Mouse (Mus musculus) stomach, embryonic 14.5 days (tissue): ENCODE measurements at regions not wholly inside any gene's neighbourhood (a gene's known extent, or its start where the extent isn't known, plus 50 kb on each side); places are given as distances from the start of the nearest gene placed in this dataset.

Source experiments
- ATAC-seq: fragments of 200-750 bp; cut with Nextera tagmentation; 2 replicates; pipeline ENCODE4 v1.8.0; 2017; ENCODE audit warnings: low read depth, moderate TSS enrichment; ENCODE audit not compliant: insufficient number of reproducible peaks, insufficient read depth, low FRiP score
- H3K27ac ChIP-seq: fragments of 300-500 bp; sonication (generic); 2 replicates; pipeline ENCODE4 v1.5.1; 2014; ENCODE audit warnings: mild to moderate bottlenecking, low read length, moderate library complexity, mixed read lengths
- H3K27me3 ChIP-seq: fragments of 300-500 bp; sonication (generic); 2 replicates; pipeline ENCODE4 v1.6.1; 2014; ENCODE audit warnings: low read length, control low read depth, mixed read lengths; ENCODE audit not compliant: control insufficient read depth, insufficient read depth
- H3K36me3 ChIP-seq: fragments of 300-500 bp; sonication (generic); 2 replicates; pipeline ENCODE4 v1.6.1; 2014; ENCODE audit warnings: mild to moderate bottlenecking, control low read depth, low read length, moderate library complexity, mixed read lengths; ENCODE audit not compliant: control insufficient read depth, insufficient read depth
- H3K4me1 ChIP-seq: fragments of 300-500 bp; sonication (generic); 2 replicates; pipeline ENCODE4 v1.6.1; 2014; ENCODE audit warnings: low read length, control low read depth, mixed read lengths; ENCODE audit not compliant: control insufficient read depth, insufficient read depth
- H3K4me2 ChIP-seq: fragments of 300-500 bp; sonication (generic); replicated peaks from 2 replicates; pipeline ENCODE4 v1.6.1; 2014; ENCODE audit warnings: low read depth, low read length, control low read depth
- H3K4me3 ChIP-seq: fragments of 300-500 bp; sonication (generic); 2 replicates; pipeline ENCODE4 v1.5.1; 2014; ENCODE audit warnings: low read depth, low read length, control low read depth
- H3K9ac ChIP-seq: fragments of 300-500 bp; sonication (generic); replicated peaks from 2 replicates; pipeline ENCODE4 v1.6.1; 2014; ENCODE audit warnings: low read depth, mild to moderate bottlenecking, control low read depth, low read length, moderate library complexity, mixed read lengths
- H3K9me3 ChIP-seq: fragments of 300-500 bp; sonication (generic); 2 replicates; pipeline ENCODE4 v1.6.1; 2016; ENCODE audit warnings: low read depth, low read length, control low read depth; ENCODE audit not compliant: control insufficient read depth
- WGBS: fragments of 180-500 bp; shearing (Covaris S2); extraction: QIAGEN DNeasy Blood & Tissue Kit; methylation state at CpG from one replicate; pipeline ENCODE4 v1.1.7; 2014; 5-methylcytosine and 5-hydroxymethylcytosine counted together

- no peak overlapping the region for H3K4me3 ChIP-seq
- H3K27me3 ChIP-seq = no peaks in the 10 kb centered on the region
- H3K27ac ChIP-seq = no peak overlapping the region
- H3K4me2 ChIP-seq = no peak overlapping the region
- H3K9me3 ChIP-seq = no peaks in the 10 kb centered on the region
- no peak for ATAC-seq
- no peak overlapping the region for H3K9ac ChIP-seq
- H3K36me3 ChIP-seq = no peaks in the 10 kb centered on the region
- no peaks in the 10 kb centered on the region for H3K4me1 ChIP-seq
- 72% methylated on average over 9 of the region's 9 CpGs for WGBS
Measured at GRCm38 (mm10) chr2:172800801-172801200, 139.3 kb downstream of the Bmp7 start.

GRCm38 (mm10) chr2:172801804-172802203 lies 138.3 kb downstream of the Bmp7 start:
- H3K9me3 ChIP-seq = no peaks in the 10 kb centered on the region
- H3K4me2 ChIP-seq = no peak overlapping the region
- no peak for ATAC-seq
- H3K4me1 ChIP-seq = no peaks in the 10 kb centered on the region
- no peak overlapping the region for H3K4me3 ChIP-seq
- H3K36me3 ChIP-seq = no peaks in the 10 kb centered on the region
- no peaks in the 10 kb centered on the region for H3K27me3 ChIP-seq
- no peak overlapping the region for H3K27ac ChIP-seq
- H3K9ac ChIP-seq = no peak overlapping the region
- WGBS = 41% methylated on average over 4 of the region's 4 CpGs

GRCm38 (mm10) chr2:172807446-172807845 lies 132.7 kb downstream of the Bmp7 start:
- H3K4me1 ChIP-seq = no peaks in the 10 kb centered on the region
- no peak overlapping the region for H3K27ac ChIP-seq
- no peak for ATAC-seq
- no peaks in the 10 kb centered on the region for H3K9me3 ChIP-seq
- no peak overlapping the region for H3K4me3 ChIP-seq
- no peaks in the 10 kb centered on the region for H3K27me3 ChIP-seq
- no peak overlapping the region for H3K9ac ChIP-seq
- 56% methylated on average over 4 of the region's 4 CpGs for WGBS
- no peaks in the 10 kb centered on the region for H3K36me3 ChIP-seq
- H3K4me2 ChIP-seq = no peak overlapping the region

DNA sequence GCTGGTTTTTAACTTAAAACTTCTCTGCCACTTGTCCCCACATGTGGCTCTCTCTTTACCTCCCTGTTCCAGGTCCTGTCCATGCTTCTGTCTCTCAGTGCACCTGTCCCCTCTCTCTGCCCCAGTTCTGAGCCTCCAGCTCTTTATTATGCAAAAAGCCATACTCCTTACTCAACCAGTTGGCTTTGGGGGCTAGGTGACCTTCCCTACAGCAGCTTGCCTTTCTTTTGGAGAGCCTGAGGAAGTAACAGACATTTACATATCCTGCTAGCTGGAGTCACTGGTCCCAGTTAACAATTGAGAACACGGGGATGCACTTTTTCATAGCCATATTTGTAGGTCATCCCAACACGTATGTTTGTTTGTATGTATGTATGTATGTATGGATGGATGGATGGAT lies 130.8 kb downstream of the Bmp7 start:
- WGBS = 85% methylated on average over 2 of the region's 2 CpGs
- H3K4me3 ChIP-seq = no peak overlapping the region
- H3K9me3 ChIP-seq = no peaks in the 10 kb centered on the region
- H3K9ac ChIP-seq = no peak overlapping the region
- H3K4me1 ChIP-seq = no peaks in the 10 kb centered on the region
- H3K4me2 ChIP-seq = no peak overlapping the region
- no peak for ATAC-seq
- H3K27ac ChIP-seq = no peak overlapping the region
- H3K27me3 ChIP-seq = no peaks in the 10 kb centered on the region
- no peaks in the 10 kb centered on the region for H3K36me3 ChIP-seq

DNA sequence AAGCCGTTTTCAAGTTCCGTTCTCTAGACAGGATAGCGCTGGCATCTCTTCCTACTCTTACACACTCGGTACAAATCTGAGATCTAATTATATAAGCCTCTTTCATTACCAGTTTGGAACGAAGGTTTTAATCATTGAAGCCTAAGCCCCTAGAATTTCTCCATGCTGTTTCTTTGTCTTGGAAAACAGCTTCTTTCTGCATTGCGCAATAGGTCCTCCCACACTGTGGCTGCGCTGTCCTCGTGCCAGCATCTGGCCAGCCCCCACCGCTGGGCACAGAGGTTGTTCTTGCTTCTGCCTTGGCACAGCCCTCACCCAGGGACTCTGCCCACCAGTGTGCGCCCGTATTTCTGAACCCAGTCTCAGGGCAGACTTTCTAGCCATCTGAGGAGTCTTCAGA lies 126.8 kb downstream of the Bmp7 start:
- no peak overlapping the region for H3K4me2 ChIP-seq
- no peak for ATAC-seq
- no peaks in the 10 kb centered on the region for H3K36me3 ChIP-seq
- no peaks in the 10 kb centered on the region for H3K4me1 ChIP-seq
- no peak overlapping the region for H3K9ac ChIP-seq
- no peak overlapping the region for H3K4me3 ChIP-seq
- 82% methylated on average over 11 of the region's 11 CpGs for WGBS
- H3K9me3 ChIP-seq = no peaks in the 10 kb centered on the region
- no peaks in the 10 kb centered on the region for H3K27me3 ChIP-seq
- no peak overlapping the region for H3K27ac ChIP-seq

DNA sequence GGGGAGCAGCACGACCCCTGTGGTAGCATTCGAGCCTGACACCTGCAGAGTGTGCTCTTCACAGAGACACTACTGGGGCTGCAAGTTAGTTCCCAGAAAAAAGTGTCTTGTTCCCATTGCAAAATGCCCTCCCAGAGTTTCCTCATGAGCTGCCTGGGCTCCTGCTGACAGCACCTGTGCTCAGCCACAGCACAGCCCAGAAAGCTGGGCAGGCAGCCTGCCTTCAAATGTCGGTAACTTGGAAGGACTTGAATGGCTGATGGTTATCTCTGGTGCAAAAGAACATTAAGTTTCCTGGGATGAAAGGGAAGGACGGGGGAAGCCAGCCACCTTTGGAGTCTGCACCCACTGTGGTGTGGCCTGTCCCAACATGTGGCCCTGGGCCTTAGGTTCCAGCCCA lies 126.2 kb downstream of the Bmp7 start:
- 69% methylated on average over 4 of the region's 4 CpGs for WGBS
- Histone ChIP-seq H3K27ac (no peak overlapping the region), H3K27me3 (no peaks in the 10 kb centered on the region), H3K36me3 (no peaks in the 10 kb centered on the region), H3K4me2 (no peak overlapping the region), H3K9me3 (no peaks in the 10 kb centered on the region), H3K9ac (no peak overlapping the region), H3K4me1 (no peaks in the 10 kb centered on the region), H3K4me3 (no peak overlapping the region)
- no peak for ATAC-seq

GRCm38 (mm10) chr2:172815146-172815545 lies 125.0 kb downstream of the Bmp7 start:
- no peak for ATAC-seq
- no peak overlapping the region for H3K4me3 ChIP-seq
- no peak overlapping the region for H3K9ac ChIP-seq
- H3K4me2 ChIP-seq = no peak overlapping the region
- no peaks in the 10 kb centered on the region for H3K9me3 ChIP-seq
- no peaks in the 10 kb centered on the region for H3K4me1 ChIP-seq
- no peaks in the 10 kb centered on the region for H3K27me3 ChIP-seq
- 95% methylated on average over 7 of the region's 7 CpGs for WGBS
- H3K27ac ChIP-seq = no peak overlapping the region
- H3K36me3 ChIP-seq = no peaks in the 10 kb centered on the region

DNA sequence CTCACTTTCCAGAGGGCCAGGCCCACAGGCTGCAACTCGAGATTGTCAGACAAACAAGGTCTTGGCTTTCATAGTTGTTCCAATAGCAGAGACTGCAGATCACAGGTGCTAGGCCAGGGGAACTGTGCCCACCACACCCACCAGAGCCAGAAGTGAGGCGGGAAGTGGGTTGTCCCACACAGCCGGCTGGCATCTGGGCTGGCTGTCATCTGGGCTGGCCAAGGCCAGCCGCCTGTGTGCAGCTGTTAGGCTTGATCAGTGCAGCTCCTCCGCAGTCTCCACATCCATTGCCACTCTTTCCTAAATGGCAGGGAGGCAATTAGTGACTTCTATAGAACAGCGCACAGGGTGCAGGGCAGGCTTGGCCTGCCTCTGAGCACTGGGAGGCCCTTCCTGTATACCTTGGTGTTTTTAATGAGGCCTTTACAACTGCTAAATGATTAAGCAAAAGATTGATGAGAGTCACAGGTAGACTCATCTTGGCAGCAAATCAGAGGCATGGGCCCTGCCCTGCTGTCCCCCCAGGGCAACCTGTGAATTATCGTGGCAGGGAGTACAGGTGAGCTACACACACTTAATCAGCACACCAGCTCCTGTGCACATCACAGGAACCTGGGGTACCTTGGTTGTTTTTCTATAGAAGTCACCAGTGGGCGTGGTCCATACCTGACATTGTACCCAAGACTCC lies 122.9 kb downstream of the Bmp7 start:
- Histone ChIP-seq H3K9ac (no peak overlapping the region), H3K4me2 (no peak overlapping the region), H3K9me3 (no peaks in the 10 kb centered on the region), H3K27ac (no peak overlapping the region), H3K27me3 (no peaks in the 10 kb centered on the region), H3K36me3 (no peaks in the 10 kb centered on the region), H3K4me3 (no peak overlapping the region), H3K4me1 (no peaks in the 10 kb centered on the region)
- 51% methylated on average over 8 of the region's 8 CpGs for WGBS
- ATAC-seq = no peak
